Mouse (Mus musculus) lung, postnatal 0 days (tissue): ENCODE results near the gene Olfr1034. TPM values are rescaled to one million over a fixed set of nuclear protein-coding genes. Genes with fewer than 3 reads are reported as not detected.
"Not testable (repeated sequence)": the region's sequence is repeated elsewhere in the genome, so short reads cannot be mapped to it uniquely, and the experiment has no call there.

Source experiments
- ATAC-seq: fragments of 200-750 bp; cut with Nextera tagmentation; 2 replicates; pipeline ENCODE4 v1.8.0; 2017; ENCODE audit warnings: moderate library complexity
- DNase-seq: peaks from one replicate; pipeline ENCODE4 v3.0.0-alpha.2; 2016; ENCODE audit warnings: low spot score
- H3K27ac ChIP-seq: fragments of 300-500 bp; sonication (generic); 2 replicates; pipeline ENCODE4 v1.5.1; 2014; ENCODE audit warnings: antibody characterized with exemption, mild to moderate bottlenecking, low read length, mixed read lengths
- H3K27me3 ChIP-seq: fragments of 300-500 bp; sonication (generic); replicated peaks from 2 replicates; pipeline ENCODE4 v1.6.1; 2014; ENCODE audit warnings: low read length, mixed read lengths; ENCODE audit not compliant: insufficient read depth
- H3K36me3 ChIP-seq: fragments of 300-500 bp; sonication (generic); 2 replicates; pipeline ENCODE4 v1.6.1; 2014; ENCODE audit warnings: low read length, mixed read lengths; ENCODE audit not compliant: insufficient read depth
- H3K4me1 ChIP-seq: fragments of 300-500 bp; sonication (generic); 2 replicates; pipeline ENCODE4 v1.6.1; 2014; ENCODE audit warnings: antibody characterized with exemption, low read depth, low read length, mixed read lengths; ENCODE audit not compliant: insufficient read depth
- H3K4me2 ChIP-seq: fragments of 300-500 bp; sonication (generic); replicated peaks from 2 replicates; pipeline ENCODE4 v1.6.1; 2014; ENCODE audit warnings: low read depth, mild to moderate bottlenecking, low read length, moderate library complexity, mixed read lengths
- H3K4me3 ChIP-seq: fragments of 300-500 bp; sonication (generic); 2 replicates; pipeline ENCODE4 v1.5.1; 2014; ENCODE audit warnings: low read depth, low read length
- H3K9ac ChIP-seq: fragments of 300-500 bp; sonication (generic); replicated peaks from 2 replicates; pipeline ENCODE4 v1.6.1; 2014; ENCODE audit warnings: low read depth, mild to moderate bottlenecking
- H3K9me3 ChIP-seq: fragments of 300-500 bp; sonication (generic); 2 replicates; pipeline ENCODE4 v1.6.1; 2016; ENCODE audit warnings: low read length, mixed read lengths
- CTCF ChIP-seq: IDR thresholded peaks from 2 replicates; pipeline ENCODE4 v1.5.1; 2016; ENCODE audit warnings: antibody characterized with exemption, mild to moderate bottlenecking
- EP300 ChIP-seq: IDR thresholded peaks from 2 replicates; pipeline ENCODE4 v1.6.1; 2016; ENCODE audit warnings: antibody characterized with exemption, mild to moderate bottlenecking, control low read depth
- WGBS: fragments of 180-500 bp; shearing (Covaris S2); extraction: QIAGEN DNeasy Blood & Tissue Kit; methylation state at CpG from one replicate; pipeline ENCODE4 v1.1.7; 2014; 5-methylcytosine and 5-hydroxymethylcytosine counted together
- polyA plus RNA-seq: library from polyadenylated mRNA; unstranded; fragments of >200 nt; fragmentation: Nextera tagmentation; extraction: Ambion mirVana; gene quantifications from 2 replicates; pipeline ENCODE4 v1.2.1, GENCODE M21; 2015

The Olfr1034 gene
- 0.06 TPM in 1 of 2 replicates, not detected in the other for polyA plus RNA-seq

DNA sequence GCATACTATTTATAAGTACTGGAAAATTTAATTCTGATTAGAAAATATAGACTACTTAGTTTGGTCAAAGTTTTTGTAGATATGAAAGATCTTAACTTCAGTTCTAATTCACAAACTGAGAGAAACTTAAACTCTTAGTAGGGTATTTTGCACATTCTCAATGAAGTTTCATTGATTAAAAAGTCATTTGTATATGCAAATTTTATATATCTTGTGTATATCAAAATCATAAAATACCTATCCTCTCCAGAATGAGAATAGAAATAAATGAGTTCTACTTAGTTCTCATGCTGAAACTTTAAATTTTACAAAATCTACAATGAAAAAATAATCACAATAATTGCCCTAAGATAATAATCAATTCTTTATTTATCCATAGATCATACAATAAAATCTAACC is at the start of gene Olfr1034:
Gene Olfr1034, plus strand, starts transcription at position 301 of the 400 bp plus-strand sequence.
- Histone ChIP-seq H3K36me3 (no peaks in the 10 kb centered on the region), H3K4me3 (no peak within 1 kb of the TSS), H3K4me2 (no peak within 1 kb of the TSS), H3K27me3 (no peaks in the 10 kb centered on the region), H3K9ac (no peak within 1 kb of the TSS), H3K4me1 (no peaks in the 10 kb centered on the region), H3K27ac (no peak within 1 kb of the TSS), H3K9me3 (no peaks in the 10 kb centered on the region)
- ATAC-seq: no peak
- no peak for DNase-seq
- no peak for TF ChIP-seq CTCF

DNA sequence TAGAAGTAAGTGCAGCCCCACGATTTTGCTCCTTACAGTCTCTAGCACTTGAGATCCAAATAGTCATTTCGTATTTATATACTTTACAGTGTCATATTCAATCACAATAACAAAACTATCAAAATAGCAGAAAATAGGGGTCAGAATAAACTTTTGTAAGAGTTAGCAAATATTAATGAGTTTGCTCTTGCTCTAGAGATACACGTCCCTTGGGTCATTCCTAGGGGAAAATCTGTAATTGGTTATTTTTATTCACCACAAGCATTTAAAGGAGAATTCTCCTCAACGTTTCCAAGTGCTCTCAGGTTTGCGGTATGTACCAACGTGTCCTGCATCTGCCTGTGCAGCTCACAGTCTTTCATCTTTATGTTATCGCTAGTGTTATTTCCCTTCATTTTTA is 40.4 kb upstream of the Olfr1034 start, which contains the start of gene Olfr1032:
Gene Olfr1032, plus strand, starts transcription at position 301 of the 400 bp plus-strand sequence.
- Histone ChIP-seq H3K4me1 (no peaks in the 10 kb centered on the region), H3K36me3 (no peaks in the 10 kb centered on the region), H3K4me3 (no peak within 1 kb of the TSS), H3K4me2 (no peak within 1 kb of the TSS), H3K27me3 (no peaks in the 10 kb centered on the region), H3K9me3 (no peaks in the 10 kb centered on the region), H3K9ac (no peak within 1 kb of the TSS), H3K27ac (no peak within 1 kb of the TSS)
- DNase-seq (no peak), ATAC-seq (no peak)
- TF ChIP-seq EP300 (no peak), CTCF (no peak)
- whole genome bisulfite sequencing: 76% methylated on average over 7 of the region's 7 CpGs

DNA sequence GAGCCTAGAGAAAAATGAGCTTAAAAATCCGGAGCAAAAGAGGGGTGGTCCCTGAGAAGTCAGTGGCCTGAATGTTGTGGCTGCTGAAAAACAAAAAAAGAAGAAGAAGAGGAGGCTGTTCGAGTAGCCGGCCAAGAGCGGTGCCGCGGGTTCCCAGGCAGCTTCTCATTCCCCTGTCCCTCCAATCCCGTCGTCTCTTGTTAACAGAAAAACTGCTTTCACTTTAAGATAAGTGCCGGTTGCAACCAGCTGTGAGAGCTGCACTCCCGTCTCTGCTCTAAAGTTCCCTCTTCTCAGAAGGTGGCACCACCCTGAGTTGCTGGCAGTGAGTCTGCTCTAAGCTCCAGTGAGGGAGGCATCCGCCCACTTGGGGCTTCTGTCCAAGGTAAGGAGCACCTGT is 25.3 kb upstream of the Olfr1034 start, which contains the start of gene Olfr1033:
Gene Olfr1033, plus strand, starts transcription at position 228 of the 400 bp plus-strand sequence.
- peak; percentile 61 for DNase-seq
- H3K9ac ChIP-seq: not testable (repeated sequence)

DNA sequence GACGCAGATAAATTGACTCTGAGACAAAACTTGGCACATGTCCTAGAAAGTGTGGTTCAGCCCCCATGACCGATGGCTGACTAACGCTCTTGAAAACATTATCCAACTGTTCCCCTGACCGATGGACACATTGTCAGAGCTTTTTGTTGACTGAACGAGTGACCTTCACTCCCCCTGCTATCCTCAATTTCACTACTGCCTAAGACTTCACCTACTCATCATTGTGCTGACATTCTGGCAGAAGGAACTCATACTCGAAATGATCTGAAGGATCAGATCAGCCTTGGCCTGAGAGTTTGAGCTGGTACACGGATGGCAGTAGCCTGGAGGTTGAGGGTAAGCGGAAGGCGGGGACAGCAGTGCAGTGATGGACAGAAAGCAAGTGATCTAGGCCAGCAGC is 24.1 kb upstream of the Olfr1034 start:
- H3K27ac ChIP-seq, H3K4me2 ChIP-seq, DNase-seq, H3K4me3 ChIP-seq, H3K4me1 ChIP-seq, H3K36me3 ChIP-seq, H3K9me3 ChIP-seq, ATAC-seq, H3K27me3 ChIP-seq, H3K9ac ChIP-seq: not testable (repeated sequence)
- WGBS: 49% methylated on average over 3 of the region's 9 CpGs

More for the DNA sequence above, 25.3 kb upstream of the Olfr1034 start, which contains the start of gene Olfr1033:
- H3K27ac ChIP-seq, ATAC-seq, H3K27me3 ChIP-seq, H3K36me3 ChIP-seq, H3K9me3 ChIP-seq, H3K4me1 ChIP-seq: not testable (repeated sequence)
- H3K4me3 ChIP-seq: peak within 1 kb of the TSS; percentile 33
- peak within 1 kb of the TSS; percentile 45 for H3K4me2 ChIP-seq
- WGBS: 1% methylated on average over 10 of the region's 11 CpGs

DNA sequence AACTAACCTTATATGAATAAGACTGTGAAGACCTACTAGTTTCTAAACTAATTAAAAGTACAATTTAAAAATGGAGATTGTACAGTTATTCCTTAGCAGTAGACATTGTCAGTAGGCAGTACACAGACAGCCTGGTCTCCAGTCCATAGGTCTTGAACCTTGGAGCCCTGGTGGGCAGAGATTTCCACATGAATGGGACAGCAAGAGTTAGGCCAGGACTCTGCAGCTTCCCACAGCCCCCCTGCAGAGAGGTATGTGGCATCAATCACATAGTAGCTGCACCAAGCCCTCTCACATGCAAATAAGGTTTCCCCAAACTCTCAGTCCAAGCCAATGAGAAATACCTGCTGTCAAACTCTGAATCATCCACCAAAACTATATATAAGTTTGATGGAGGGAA is 5.1 kb downstream of the Olfr1034 start:
- not testable (repeated sequence) for H3K9me3 ChIP-seq, H3K4me1 ChIP-seq, H3K4me3 ChIP-seq, H3K36me3 ChIP-seq, H3K27me3 ChIP-seq, H3K9ac ChIP-seq, H3K4me2 ChIP-seq, ATAC-seq, DNase-seq, H3K27ac ChIP-seq

GRCm38 (mm10) chr2:86063766-86064165 is 18.1 kb downstream of the Olfr1034 start:
- not testable (repeated sequence) for H3K27ac ChIP-seq, H3K27me3 ChIP-seq, H3K4me2 ChIP-seq, DNase-seq, H3K36me3 ChIP-seq, H3K4me1 ChIP-seq, ATAC-seq, H3K9me3 ChIP-seq, H3K4me3 ChIP-seq, H3K9ac ChIP-seq
- WGBS: 88% methylated on average over 2 of the region's 2 CpGs

GRCm38 (mm10) chr2:86070189-86070588 is 24.5 kb downstream of the Olfr1034 start:
- DNase-seq (no peak), ATAC-seq (no peak)
- Histone ChIP-seq H3K36me3 (no peaks in the 10 kb centered on the region), H3K4me1 (no peaks in the 10 kb centered on the region), H3K9ac (no peak overlapping the region), H3K4me2 (no peak overlapping the region), H3K4me3 (no peak overlapping the region), H3K27me3 (no peaks in the 10 kb centered on the region), H3K27ac (no peak overlapping the region), H3K9me3 (no peaks in the 10 kb centered on the region)
- 92% methylated on average over 8 of the region's 8 CpGs for WGBS
- TF ChIP-seq EP300 (no peak), CTCF (no peak)

- not testable (repeated sequence) for H3K27ac ChIP-seq, H3K9ac ChIP-seq, H3K4me1 ChIP-seq, H3K9me3 ChIP-seq, H3K4me3 ChIP-seq, H3K4me2 ChIP-seq, H3K27me3 ChIP-seq, DNase-seq, H3K36me3 ChIP-seq, ATAC-seq
These were observed 28.0 kb downstream of the Olfr1034 start, which contains the start of gene Olfr1036 for GRCm38 (mm10) chr2:86073692-86074091. TSS of gene Olfr1036 (plus strand) at chr2:86073992.

GRCm38 (mm10) chr2:86080478-86080877 is 34.8 kb downstream of the Olfr1034 start:
- H3K4me3 ChIP-seq, H3K4me2 ChIP-seq, H3K4me1 ChIP-seq, DNase-seq, H3K9me3 ChIP-seq, ATAC-seq, H3K9ac ChIP-seq, H3K27me3 ChIP-seq, H3K27ac ChIP-seq, H3K36me3 ChIP-seq: not testable (repeated sequence)
- WGBS: 80% methylated on average over 1 of the region's 1 CpGs
